Mouse (Mus musculus): ENCODE measurements around the gene Rabl3. TPM values are rescaled to one million over a fixed set of nuclear protein-coding genes. Genes with fewer than 3 reads are reported as not detected.

Gene Rabl3
- polyA plus RNA-seq, 1 experiment: 0.53 TPM

- no peak for TF ChIP-seq GATA1 (IDR thresholded peaks at IDR 0.05; ENCODE audit: low read length)
These were observed 33.4 kb downstream of the Rabl3 start for GRCm38 (mm10) chr16:37573061-37573460.

GRCm38 (mm10) chr16:37575325-37575724 lies 35.6 kb downstream of the Rabl3 start:
- no peak for TF ChIP-seq GATA1 (IDR thresholded peaks at IDR 0.05; ENCODE audit: low read length)

- no peak for TF ChIP-seq GATA1 (IDR thresholded peaks at IDR 0.05; ENCODE audit: low read length)
These were observed 39.9 kb downstream of the Rabl3 start for GRCm38 (mm10) chr16:37579591-37579990.

GRCm38 (mm10) chr16:37579994-37580393 lies 40.3 kb downstream of the Rabl3 start, which contains the start of gene Hgd:
Gene Hgd (plus strand): TSS chr16:37580153.
- TF ChIP-seq GATA1 (IDR thresholded peaks at IDR 0.05; ENCODE audit: low read length): no peak

GRCm38 (mm10) chr16:37580651-37581050 lies 41.0 kb downstream of the Rabl3 start:
- TF ChIP-seq GATA1 (IDR thresholded peaks at IDR 0.05; ENCODE audit: low read length): no peak

GRCm38 (mm10) chr16:37581901-37582300 lies 42.2 kb downstream of the Rabl3 start:
- no peak for TF ChIP-seq GATA1 (IDR thresholded peaks at IDR 0.05; ENCODE audit: low read length)

GRCm38 (mm10) chr16:37583306-37583705 lies 43.6 kb downstream of the Rabl3 start:
- no peak for TF ChIP-seq GATA1 (IDR thresholded peaks at IDR 0.05; ENCODE audit: low read length)

GRCm38 (mm10) chr16:37583801-37584200 lies 44.1 kb downstream of the Rabl3 start:
- TF ChIP-seq GATA1 (IDR thresholded peaks at IDR 0.05; ENCODE audit: low read length): no peak

GRCm38 (mm10) chr16:37584218-37585035 lies 44.7 kb downstream of the Rabl3 start:
- no peak for TF ChIP-seq GATA1 (IDR thresholded peaks at IDR 0.05; ENCODE audit: low read length)

GRCm38 (mm10) chr16:37585129-37585563 lies 45.5 kb downstream of the Rabl3 start:
- no peak for TF ChIP-seq GATA1 (IDR thresholded peaks at IDR 0.05; ENCODE audit: low read length)

GRCm38 (mm10) chr16:37590921-37591320 lies 51.2 kb downstream of the Rabl3 start:
- no peak for TF ChIP-seq GATA1 (IDR thresholded peaks at IDR 0.05; ENCODE audit: low read length)

- no peak for TF ChIP-seq GATA1 (IDR thresholded peaks at IDR 0.05; ENCODE audit: low read length)
These were observed 51.9 kb downstream of the Rabl3 start for GRCm38 (mm10) chr16:37591551-37591950.

GRCm38 (mm10) chr16:37597412-37597811 lies 57.7 kb downstream of the Rabl3 start:
- TF ChIP-seq GATA1 (IDR thresholded peaks at IDR 0.05; ENCODE audit: low read length): no peak

GRCm38 (mm10) chr16:37598463-37598862 lies 58.8 kb downstream of the Rabl3 start:
- TF ChIP-seq GATA1 (IDR thresholded peaks at IDR 0.05; ENCODE audit: low read length): no peak

- TF ChIP-seq GATA1 (IDR thresholded peaks at IDR 0.05; ENCODE audit: low read length): no peak
These were observed 59.6 kb downstream of the Rabl3 start for GRCm38 (mm10) chr16:37599326-37599725.

- no peak for TF ChIP-seq GATA1 (IDR thresholded peaks at IDR 0.05; ENCODE audit: low read length)
These were observed 63.7 kb downstream of the Rabl3 start for GRCm38 (mm10) chr16:37603431-37603830.

- TF ChIP-seq GATA1 (IDR thresholded peaks at IDR 0.05; ENCODE audit: low read length): no peak
These were observed 64.6 kb downstream of the Rabl3 start for GRCm38 (mm10) chr16:37604243-37604642.
